Mouse (Mus musculus) olfactory bulb, adult 2 months (tissue): ENCODE results near the gene Calhm3. TPM values are rescaled to one million over a fixed set of nuclear protein-coding genes. Genes with fewer than 3 reads are reported as not detected.
A peak's percentile ranks its signal among the peaks of the same experiment; 100 is the strongest.

Experiments
- H3K27ac ChIP-seq: fragments of 200-500 bp; 2 replicates; pipeline ENCODE4 v1.5.1; 2012; ENCODE audit warnings: low read depth, low read length; ENCODE audit not compliant: insufficient read depth
- H3K4me1 ChIP-seq: fragments of 200-500 bp; 2 replicates; pipeline ENCODE4 v1.6.1; 2012; ENCODE audit warnings: low read length; ENCODE audit not compliant: control insufficient read depth, insufficient read depth
- H3K4me3 ChIP-seq: fragments of 200-500 bp; 2 replicates; pipeline ENCODE4 v1.5.1; 2012; ENCODE audit warnings: mild to moderate bottlenecking, low read depth, low read length, moderate library complexity; ENCODE audit not compliant: insufficient read depth
- CTCF ChIP-seq: fragments of 200-500 bp; IDR thresholded peaks from 2 replicates; pipeline ENCODE4 v1.5.1; 2012; ENCODE audit warnings: low read depth, mild to moderate bottlenecking, low read length, moderate library complexity; ENCODE audit not compliant: insufficient read depth
- POLR2A ChIP-seq: fragments of 200-500 bp; IDR thresholded peaks from 2 replicates; pipeline ENCODE4 v1.6.1; 2012; ENCODE audit warnings: mild to moderate bottlenecking, low read depth, low read length, moderate library complexity; ENCODE audit not compliant: insufficient read depth
- WGBS: fragments of 180-500 bp; shearing (Covaris S2); methylation state at CpG from one replicate; pipeline ENCODE4 v1.1.7; 2018; 5-methylcytosine and 5-hydroxymethylcytosine counted together
- polyA plus RNA-seq: library from polyadenylated mRNA; stranded (reverse); fragments of >200 nt; gene quantifications from 2 replicates; pipeline ENCODE4 v1.2.4, GENCODE M21; 2012; ENCODE audit warnings: low replicate concordance; ENCODE audit not compliant: missing spikeins, insufficient read depth, insufficient read length

Calhm3 gene
- polyA plus RNA-seq, 1 experiment: not detected

GRCm38 (mm10) chr19:47175472-47175871 lies 17.9 kb upstream of the Calhm3 start:
- Histone ChIP-seq H3K4me1 (peaks cover 7% of the 10 kb centered on the region), H3K4me3 (no peak overlapping the region), H3K27ac (no peak overlapping the region)
- 73% methylated on average over 2 of the region's 2 CpGs for WGBS
- TF ChIP-seq POLR2A: no peak
- no peak for TF ChIP-seq CTCF

GRCm38 (mm10) chr19:47174515-47174914 lies 17.0 kb upstream of the Calhm3 start:
- WGBS: 62% methylated on average over 3 of the region's 3 CpGs
- no peak overlapping the region for H3K27ac ChIP-seq
- peaks cover 6% of the 10 kb centered on the region for H3K4me1 ChIP-seq
- H3K4me3 ChIP-seq: no peak overlapping the region
- TF ChIP-seq CTCF (no peak), POLR2A (no peak)

DNA sequence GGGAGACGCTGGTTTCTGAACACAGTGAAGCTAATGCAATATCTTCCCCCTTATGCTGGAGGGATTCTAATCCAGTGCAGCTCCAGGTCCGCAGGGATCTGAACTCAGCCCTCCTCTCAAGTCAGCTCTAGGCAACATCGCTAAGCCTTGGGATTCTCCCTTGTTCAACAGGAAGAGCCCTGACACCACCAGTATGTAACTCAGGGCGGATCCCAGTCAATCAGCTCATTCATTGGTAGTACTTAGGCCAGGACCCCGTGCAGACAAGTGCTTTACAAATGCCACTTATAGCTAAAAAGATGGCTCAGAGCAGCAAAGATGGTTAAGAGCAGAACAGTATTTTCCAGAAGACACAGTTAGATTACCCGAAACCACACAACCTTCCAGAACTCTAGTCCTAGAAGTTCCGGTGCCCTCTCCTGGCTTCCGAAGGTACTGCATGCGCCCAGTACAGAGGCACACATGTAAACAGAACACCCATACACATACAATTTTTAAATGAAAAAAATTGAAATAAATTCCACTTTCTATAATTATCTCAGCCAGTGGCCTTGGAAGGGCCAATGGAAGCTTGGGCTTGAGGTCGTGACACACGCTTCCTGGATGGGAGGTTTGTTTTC lies 11.3 kb upstream of the Calhm3 start:
- WGBS: 15% methylated on average over 11 of the region's 11 CpGs

GRCm38 (mm10) chr19:47168223-47168622 lies 10.7 kb upstream of the Calhm3 start:
- WGBS: 7% methylated on average over 13 of the region's 13 CpGs
- H3K4me3 ChIP-seq: no peak overlapping the region

More for the DNA sequence above, 11.3 kb upstream of the Calhm3 start:
- peaks cover 6% of the 10 kb centered on the region for H3K4me1 ChIP-seq
- TF ChIP-seq POLR2A (no peak), CTCF (no peak; the same call in 1 of the 2 replicates)
- no peak overlapping the region for H3K4me3 ChIP-seq
- no peak overlapping the region for H3K27ac ChIP-seq

DNA sequence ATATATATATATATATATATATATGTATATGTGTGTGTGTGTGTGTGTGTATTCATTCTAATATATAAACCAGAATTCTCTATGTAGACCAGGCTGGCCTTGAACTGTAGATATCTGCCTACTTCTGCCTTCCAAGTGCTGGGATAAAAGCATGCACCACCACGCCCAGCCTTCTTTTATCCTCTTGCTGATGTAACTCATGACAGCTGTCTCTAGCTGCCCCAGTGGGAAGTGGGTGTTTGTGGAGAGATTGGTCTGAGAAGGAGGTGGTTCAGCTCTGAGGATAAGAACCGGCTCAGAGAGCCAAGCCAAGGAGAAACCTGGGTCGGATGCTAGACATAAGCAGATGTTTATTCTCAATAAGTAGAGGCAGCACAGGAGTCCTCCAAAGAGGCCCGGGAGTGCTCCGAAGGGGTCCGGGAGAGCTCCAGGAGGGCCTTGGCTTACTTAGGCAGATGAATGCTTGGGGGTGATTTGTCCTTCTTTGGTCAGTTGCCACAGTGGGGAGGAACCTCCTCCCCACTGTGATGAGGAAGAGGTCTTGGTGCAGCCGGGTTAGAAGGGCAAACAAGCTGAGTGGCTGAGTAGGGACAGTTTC lies 10.2 kb upstream of the Calhm3 start:
- 52% methylated on average over 7 of the region's 7 CpGs for WGBS
- TF ChIP-seq CTCF (no peak), POLR2A (no peak)
- H3K4me1 ChIP-seq: peaks cover 6% of the 10 kb centered on the region
- no peak overlapping the region for H3K27ac ChIP-seq
- H3K4me3 ChIP-seq: no peak overlapping the region

More at GRCm38 (mm10) chr19:47168223-47168622, 10.7 kb upstream of the Calhm3 start:
- TF ChIP-seq CTCF (peak; percentile 42; the same call in 1 of the 2 replicates), POLR2A (no peak)
- peaks cover 6% of the 10 kb centered on the region for H3K4me1 ChIP-seq
- no peak overlapping the region for H3K27ac ChIP-seq

GRCm38 (mm10) chr19:47166758-47167157 lies 9.2 kb upstream of the Calhm3 start:
- no peak for TF ChIP-seq POLR2A
- no peak for TF ChIP-seq CTCF
- peaks cover 6% of the 10 kb centered on the region for H3K4me1 ChIP-seq
- 47% methylated on average over 3 of the region's 3 CpGs for WGBS

DNA sequence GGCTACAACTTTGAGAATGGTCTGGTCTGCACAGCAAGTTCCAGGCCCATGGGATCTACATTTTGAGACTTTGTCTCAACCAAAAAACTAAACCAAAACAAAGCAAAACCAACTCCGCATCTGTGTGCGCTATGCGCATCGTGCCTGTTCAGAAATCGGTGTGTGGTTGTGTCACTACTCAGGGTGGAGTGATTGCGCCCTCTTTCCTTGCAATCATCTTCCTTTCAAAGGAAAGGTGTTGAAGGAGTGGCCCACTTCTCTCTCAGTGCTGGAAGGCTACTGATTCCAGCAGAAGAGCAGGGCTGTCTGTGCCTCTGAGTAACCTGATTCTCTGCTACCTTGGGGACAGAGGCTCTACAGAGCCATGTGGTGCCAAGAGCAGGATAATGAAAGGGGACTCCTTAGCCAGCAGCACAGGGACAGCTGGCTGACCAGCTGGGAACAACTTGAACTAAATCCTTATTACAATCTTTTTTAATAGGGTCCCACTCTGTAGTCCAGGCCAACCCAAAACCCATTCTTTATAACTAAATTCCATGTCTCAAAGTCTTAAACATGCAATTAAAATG lies 5.7 kb upstream of the Calhm3 start:
- Histone ChIP-seq H3K4me3 (no peak overlapping the region), H3K4me1 (0 out of 2 replicates have a peak, but pooled peaks cover under 1% of the 10 kb centered on the region), H3K27ac (no peak overlapping the region)
- no peak for TF ChIP-seq CTCF
- TF ChIP-seq POLR2A: no peak
- WGBS: 93% methylated on average over 6 of the region's 6 CpGs

More at GRCm38 (mm10) chr19:47166758-47167157, 9.2 kb upstream of the Calhm3 start:
- H3K4me3 ChIP-seq: no peak overlapping the region
- H3K27ac ChIP-seq: no peak overlapping the region

GRCm38 (mm10) chr19:47161669-47162068 lies 4.1 kb upstream of the Calhm3 start:
- no peak for TF ChIP-seq POLR2A
- no peak for TF ChIP-seq CTCF
- WGBS: 50% methylated on average over 4 of the region's 4 CpGs
- Histone ChIP-seq H3K4me1 (no peaks in the 10 kb centered on the region), H3K4me3 (no peak overlapping the region), H3K27ac (no peak overlapping the region)

GRCm38 (mm10) chr19:47153767-47154166 lies 3.8 kb downstream of the Calhm3 start:
- WGBS: 92% methylated on average over 7 of the region's 7 CpGs
- TF ChIP-seq POLR2A: no peak
- no peak for TF ChIP-seq CTCF
- Histone ChIP-seq H3K4me3 (no peak overlapping the region), H3K27ac (no peak overlapping the region), H3K4me1 (peaks cover 7% of the 10 kb centered on the region; the same call in 1 of the 2 replicates)
